Mouse (Mus musculus) embryonic stem cell, embryonic (primary cell): ENCODE measurements around the gene Ppp6r3.

ENCODE experiments used
- CTCF ChIA-PET, 4 experiments: fragments of 300-600 bp in 2 of 4; fragments of 350-600 bp in 2 of 4; sonication (Branson Sonifier 250); formaldehyde crosslinking; loops; one replicate each; lab custom pipeline; 2022; ENCODE audit warnings: inconsistent platforms in 2 of 4; lab: Charles Lee
- POLR2A ChIA-PET, 4 experiments: fragments of 300-600 bp in 2 of 4; fragments of 350-600 bp in 2 of 4; sonication (Branson Sonifier 250); formaldehyde crosslinking; loops; one replicate each; lab custom pipeline; 2022; ENCODE audit warnings: antibody characterized with exemption in 4 of 4, inconsistent platforms in 1 of 4; lab: Charles Lee

The Ppp6r3 gene

DNA sequence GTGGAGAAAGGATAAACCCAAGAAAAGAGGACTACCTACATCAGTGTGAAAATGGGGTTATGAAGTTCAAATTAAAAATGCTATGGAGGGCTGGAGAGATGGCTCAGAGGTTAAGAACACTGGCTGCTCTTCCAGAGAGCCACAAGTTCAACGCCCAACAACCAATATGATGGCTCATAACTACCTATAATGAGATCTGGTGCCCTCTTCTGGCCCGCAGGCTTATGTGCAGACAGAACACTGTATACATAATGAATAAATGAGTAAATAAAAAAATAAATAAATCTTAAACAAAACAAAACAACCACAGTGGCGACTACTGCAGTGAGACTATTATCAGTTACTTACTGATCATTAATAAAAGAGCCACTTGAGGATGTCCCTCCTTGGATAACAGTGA, 78.3 kb downstream of the Ppp6r3 start:
- CTCF ChIA-PET, result no interaction called here
- POLR2A ChIA-PET, result no interaction called here

DNA sequence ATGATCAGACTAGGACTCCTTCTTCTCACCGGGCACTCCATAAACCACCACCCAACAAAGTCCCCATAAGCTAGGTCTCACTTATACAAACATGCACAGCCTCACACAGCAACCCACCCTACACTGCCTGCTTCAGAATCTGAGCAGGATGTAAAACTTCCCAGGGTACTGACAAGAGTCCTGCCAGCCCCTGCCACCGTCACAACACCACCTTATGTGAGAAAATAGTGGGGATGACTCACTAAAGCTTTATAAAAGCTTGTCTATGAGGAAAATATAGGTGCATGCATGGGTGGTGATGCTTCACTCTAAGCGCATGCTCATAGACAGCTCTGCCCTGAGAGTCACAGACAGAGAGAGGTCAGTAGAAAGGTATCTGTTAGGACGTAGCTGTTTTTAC, 85.7 kb downstream of the Ppp6r3 start:
- POLR2A ChIA-PET, result interaction anchor here in 2 of 4 experiments (0.6 to 1.9 kb wide), 3 partner anchors 10 to 24 kb away, joined by 3 to 6 read pairs (median 3); no protein-coding TSS in a partner anchor
- CTCF ChIA-PET, result no interaction called here

DNA sequence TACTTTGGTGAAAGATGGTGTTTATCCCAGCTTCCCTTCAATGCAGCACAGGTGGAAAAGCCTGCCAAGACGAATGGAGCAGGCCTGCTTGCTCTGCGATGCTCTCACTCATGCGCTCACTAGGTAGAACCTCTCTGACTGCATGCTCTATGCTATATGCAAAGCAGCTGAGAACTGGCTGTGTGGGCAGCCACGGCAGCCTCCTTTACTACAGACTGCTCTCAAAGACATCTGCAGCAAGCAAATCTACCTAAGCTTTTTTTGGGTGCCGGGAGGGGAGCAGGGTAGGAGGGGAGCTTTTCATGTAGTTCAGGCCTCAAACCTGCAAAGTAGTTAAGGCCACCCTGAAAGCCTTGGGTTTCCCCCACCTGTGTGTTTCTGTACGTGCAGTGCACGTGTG, 92.7 kb downstream of the Ppp6r3 start:
- ChIA-PET CTCF (interaction anchor here in 2 of 4 experiments (0.5 to 2.0 kb wide), 2 partner anchors 29 to 32 kb away, joined by 4 read pairs; no protein-coding TSS in a partner anchor), POLR2A (interaction anchor here in 2 of 4 experiments (0.9 to 2.2 kb wide), 10 partner anchors 9 to 92 kb away, joined by 3 to 13 read pairs (median 4); no protein-coding TSS in a partner anchor)

DNA sequence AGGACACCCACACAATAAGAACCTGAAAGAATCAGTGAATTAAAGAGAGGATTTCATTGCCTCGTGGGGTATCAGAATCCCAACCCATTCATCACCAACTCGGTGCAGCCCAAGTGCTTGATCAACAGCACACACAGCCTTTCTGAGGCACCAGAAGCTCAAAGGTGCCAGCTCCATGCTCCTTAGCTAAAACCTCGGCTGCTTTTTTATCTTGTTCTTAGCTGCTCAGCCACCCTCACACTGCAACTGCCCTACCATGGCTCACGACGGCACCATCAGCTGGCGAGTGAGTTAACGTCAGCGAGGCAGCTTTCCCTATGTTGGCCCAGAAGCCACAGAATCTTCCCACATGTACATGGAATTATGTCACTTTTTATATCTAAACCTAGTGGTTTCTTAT, 95.4 kb downstream of the Ppp6r3 start:
- POLR2A ChIA-PET, result interaction anchor here in 3 of 4 experiments (0.5 to 1.8 kb wide), 8 partner anchors 8 to 197 kb away, joined by 3 to 6 read pairs (median 3); partner anchors contain the start of genes Ighmbp2 (in 1 of the 3) and Ppp6r3 (in 1 of the 3)

DNA sequence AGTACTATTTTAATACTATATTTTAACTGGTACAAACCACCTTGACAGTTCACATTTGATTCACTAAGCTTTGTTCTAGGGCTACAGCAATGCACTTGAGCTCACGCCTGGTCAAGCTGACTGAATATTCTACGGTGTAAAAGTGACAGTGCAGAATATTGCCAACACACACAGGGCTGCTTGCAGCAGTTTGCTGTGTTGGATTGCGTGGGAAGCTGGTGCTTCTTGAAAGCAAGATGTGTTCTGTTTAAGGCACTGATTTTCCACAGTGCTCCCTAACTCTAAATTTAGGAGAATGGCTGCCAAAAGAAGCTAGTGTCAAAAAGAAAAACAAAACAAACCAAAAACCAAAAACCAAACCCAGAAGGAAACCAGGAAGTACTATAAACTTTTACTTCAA, 98.6 kb downstream of the Ppp6r3 start:
- CTCF ChIA-PET, result no interaction called here
- POLR2A ChIA-PET, result interaction anchor here in 2 of 4 experiments (0.9 to 3.7 kb wide), 6 partner anchors 9 to 56 kb away, joined by 3 to 16 read pairs (median 4); no protein-coding TSS in a partner anchor

More for the DNA sequence above, 95.4 kb downstream of the Ppp6r3 start:
- CTCF ChIA-PET, result interaction anchor here in 1 of 4 experiments (0.7 kb wide), 1 partner anchor 32 kb away, joined by 5 read pairs; no protein-coding TSS in a partner anchor

DNA sequence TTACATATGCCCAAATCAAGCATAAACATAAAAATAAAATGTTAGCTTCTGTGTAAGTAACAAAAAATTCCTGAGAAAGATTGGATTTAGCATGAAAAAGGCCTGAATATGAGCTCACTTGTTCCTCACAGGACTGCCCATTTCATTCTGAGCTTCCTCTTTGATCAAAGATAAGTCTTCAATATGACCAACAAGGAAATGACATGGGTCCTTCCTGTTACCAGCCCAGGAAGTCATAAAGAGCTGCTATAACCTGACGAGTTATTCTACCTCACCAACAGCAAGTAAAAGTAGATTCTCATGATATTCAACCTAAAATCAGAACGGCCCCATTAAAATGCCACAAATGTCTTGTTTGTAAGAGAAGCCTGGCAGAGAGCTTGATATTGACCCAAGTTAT, 104.3 kb downstream of the Ppp6r3 start:
- ChIA-PET CTCF (interaction anchor here in 1 of 4 experiments (0.9 kb wide), 1 partner anchor 20 kb away, joined by 3 read pairs; no protein-coding TSS in a partner anchor), POLR2A (interaction anchor here in 3 of 4 experiments (0.5 to 1.6 kb wide), 6 partner anchors 8 to 184 kb away, joined by 3 to 6 read pairs (median 4); no protein-coding TSS in a partner anchor)

DNA sequence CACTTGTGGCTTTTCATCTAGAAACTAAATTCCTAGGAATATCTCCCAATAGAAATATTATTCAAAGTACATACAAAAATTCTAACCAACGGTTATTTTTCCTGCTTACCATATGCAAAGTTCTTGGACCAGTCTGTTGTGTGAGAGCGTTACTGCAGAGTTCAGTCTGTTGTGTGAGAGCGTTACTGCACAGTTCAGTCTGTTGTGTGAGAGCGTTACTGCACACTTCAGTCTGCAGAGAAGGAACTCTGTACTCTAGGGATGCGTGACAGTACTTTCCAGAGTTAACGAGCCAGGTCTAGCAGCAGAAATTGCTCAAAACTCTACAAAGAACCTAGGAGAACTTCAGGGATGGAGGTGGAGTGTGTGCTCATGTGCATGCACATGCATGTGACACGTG, 108.0 kb downstream of the Ppp6r3 start:
- ChIA-PET CTCF (interaction anchor here in 1 of 4 experiments (0.9 kb wide), 1 partner anchor 17 kb away, joined by 3 read pairs; no protein-coding TSS in a partner anchor), POLR2A (interaction anchor here in 2 of 4 experiments (0.9 to 1.9 kb wide), 8 partner anchors 10 to 251 kb away, joined by 3 to 7 read pairs (median 4); no protein-coding TSS in a partner anchor)

DNA sequence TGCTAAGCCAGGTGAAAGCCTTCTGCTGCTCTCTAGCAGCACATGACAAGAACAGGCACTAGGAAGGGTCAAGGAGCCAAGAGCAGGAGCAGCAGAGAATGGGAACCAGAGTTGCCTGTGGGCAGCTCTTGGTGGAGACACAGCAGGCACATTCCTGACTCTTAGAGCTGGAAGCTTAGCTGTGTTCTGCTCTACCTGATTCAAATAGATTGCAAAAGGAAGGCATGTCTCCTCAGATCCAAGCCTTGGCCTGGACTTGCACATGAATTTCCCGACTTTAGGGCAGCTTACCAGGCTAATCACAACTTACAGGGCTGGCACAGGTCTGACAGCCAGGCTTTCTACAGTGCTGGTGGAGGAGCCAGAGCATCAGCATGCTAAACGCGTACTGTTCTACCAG, 115.6 kb downstream of the Ppp6r3 start:
- POLR2A ChIA-PET, result interaction anchor here in 1 of 4 experiments (0.7 kb wide), 1 partner anchor 35 kb away, joined by 3 read pairs; no protein-coding TSS in a partner anchor
- CTCF ChIA-PET, result interaction anchor here in 1 of 4 experiments (1.1 kb wide), 1 partner anchor 9 kb away, joined by 3 read pairs; no protein-coding TSS in a partner anchor

DNA sequence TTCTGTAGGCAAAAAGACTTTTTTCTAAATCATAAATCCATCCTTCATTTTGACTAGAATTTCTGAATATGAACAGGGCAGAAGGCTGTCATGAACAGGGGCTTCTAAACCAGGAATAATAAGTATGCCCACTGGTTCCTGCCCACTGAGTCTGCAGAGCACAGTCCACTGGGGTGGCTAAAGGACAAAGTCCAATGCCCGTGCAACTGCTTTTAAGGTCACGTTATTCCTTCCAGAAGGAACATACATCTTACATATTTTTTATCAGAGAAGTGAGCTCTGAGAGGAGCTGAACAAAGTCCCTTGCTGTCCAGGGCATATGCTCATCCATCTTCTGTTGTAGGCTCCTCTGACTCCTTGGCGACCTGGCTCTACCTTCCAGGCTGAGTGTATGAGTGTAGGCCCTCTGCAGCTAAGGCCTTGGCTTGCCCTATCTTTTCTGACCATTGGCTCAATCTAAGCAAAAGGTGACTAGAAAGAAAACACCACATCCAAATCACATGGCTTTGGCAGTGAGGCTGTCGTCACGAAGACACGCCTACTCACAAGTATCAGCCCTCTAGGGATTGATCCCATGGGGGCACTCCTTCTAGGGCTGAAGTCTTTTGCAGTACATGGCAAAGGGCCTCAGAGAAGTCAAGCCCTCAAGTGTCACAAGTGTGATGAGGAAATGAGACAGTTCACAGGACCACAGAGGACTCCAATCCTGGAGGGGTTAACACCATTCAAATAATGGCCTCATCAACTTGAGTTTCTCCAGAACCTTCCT, 117.0 kb downstream of the Ppp6r3 start:
- CTCF ChIA-PET, result interaction anchor here in 2 of 4 experiments (0.5 to 2.5 kb wide), 3 partner anchors 11 to 127 kb away, joined by 3 to 9 read pairs (median 8); no protein-coding TSS in a partner anchor

DNA sequence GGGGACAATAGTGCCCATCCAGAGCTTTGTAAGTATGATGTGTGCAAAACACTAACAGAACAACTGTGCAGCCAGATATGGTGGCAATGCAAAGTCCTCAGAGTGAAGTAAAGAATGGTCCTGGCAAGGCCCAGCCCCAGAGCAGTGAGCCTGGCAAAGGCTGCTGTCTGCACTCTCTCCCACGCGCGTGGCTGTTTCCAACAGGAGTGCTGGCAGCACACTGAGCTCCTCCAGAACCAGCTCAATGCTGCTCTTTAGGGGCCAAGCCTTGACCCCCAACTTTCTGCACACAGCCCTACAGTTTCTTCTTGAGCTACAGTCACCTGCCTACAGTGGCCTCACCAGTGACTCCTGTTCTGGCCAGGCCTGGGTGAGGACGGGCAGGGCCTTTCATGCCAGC, 117.8 kb downstream of the Ppp6r3 start:
- CTCF ChIA-PET, result interaction anchor here in 3 of 4 experiments (0.6 to 2.5 kb wide), 3 partner anchors 10 to 21 kb away, joined by 3 to 9 read pairs (median 4); no protein-coding TSS in a partner anchor
- POLR2A ChIA-PET, result interaction anchor here in 3 of 4 experiments (0.5 to 2.0 kb wide), 9 partner anchors 9 to 45 kb away, joined by 3 to 5 read pairs (median 3); no protein-coding TSS in a partner anchor

More for the DNA sequence above, 117.0 kb downstream of the Ppp6r3 start:
- POLR2A ChIA-PET, result interaction anchor here in 3 of 4 experiments (0.5 to 2.0 kb wide), 10 partner anchors 9 to 90 kb away, joined by 3 to 5 read pairs (median 3); no protein-coding TSS in a partner anchor

DNA sequence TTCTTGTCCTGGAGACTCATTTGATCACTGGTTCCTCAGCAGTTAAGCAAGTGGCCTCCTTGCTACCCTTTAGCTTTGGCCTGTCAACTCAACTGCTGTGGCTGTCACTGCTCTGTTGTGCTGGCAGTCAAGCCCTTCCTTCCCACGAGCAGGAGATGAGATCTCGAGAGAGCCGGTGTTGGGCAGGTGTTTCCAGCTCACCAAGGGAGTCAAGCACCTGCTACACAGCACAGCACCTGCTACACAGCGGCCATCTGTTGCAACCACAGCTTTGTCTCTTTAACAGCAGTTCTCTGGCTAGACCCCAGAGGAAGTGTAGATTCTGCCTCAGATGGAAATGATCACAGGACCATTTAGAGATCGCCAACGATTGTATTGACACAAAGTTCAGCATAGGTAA, 123.9 kb downstream of the Ppp6r3 start:
- CTCF ChIA-PET, result interaction anchor here (0.6 to 5.6 kb wide), 56 partner anchors 9 to 1878 kb away, joined by 3 to 85 read pairs (median 5); partner anchors contain the start of genes Tesmin (in 4 of the 4) and Cpt1a (in 2 of the 4)
- POLR2A ChIA-PET, result interaction anchor here in 3 of 4 experiments (0.6 to 3.0 kb wide), 24 partner anchors 9 to 270 kb away, joined by 3 to 20 read pairs (median 4); partner anchors contain the start of genes Cpt1a (in 2 of the 3), Tesmin (in 2 of the 3), Ighmbp2 (in 1 of the 3) and Mrpl21 (in 1 of the 3)

DNA sequence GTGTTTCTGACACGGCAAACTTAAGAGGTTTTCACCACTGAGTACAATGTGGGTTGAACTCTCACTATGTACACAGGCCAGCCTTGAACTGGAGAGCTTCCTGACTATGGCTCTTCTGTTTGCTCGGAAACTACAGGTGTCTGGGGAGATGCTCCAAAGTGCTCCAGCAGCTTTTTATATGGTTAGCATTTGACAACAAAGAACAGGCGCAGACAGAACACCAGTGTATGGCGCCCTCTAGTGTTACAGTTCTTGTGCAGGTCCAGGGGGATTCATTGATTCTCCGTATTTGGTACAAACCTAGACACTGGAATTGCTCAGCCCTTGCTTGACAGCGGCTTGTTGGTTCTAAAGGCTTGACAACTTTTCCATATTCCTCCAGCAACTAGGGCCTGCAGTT, 124.4 kb downstream of the Ppp6r3 start:
- ChIA-PET CTCF (interaction anchor here (0.5 to 5.6 kb wide), 80 partner anchors 8 to 1879 kb away, joined by 3 to 85 read pairs (median 4); partner anchors contain the start of genes Tesmin (in 4 of the 4) and Cpt1a (in 3 of the 4)), POLR2A (interaction anchor here in 2 of 4 experiments (0.7 to 3.0 kb wide), 25 partner anchors 9 to 271 kb away, joined by 3 to 20 read pairs (median 3); partner anchors contain the start of genes Tesmin (in 2 of the 2), Cpt1a (in 1 of the 2), Ighmbp2 (in 1 of the 2) and Mrpl21 (in 1 of the 2))

DNA sequence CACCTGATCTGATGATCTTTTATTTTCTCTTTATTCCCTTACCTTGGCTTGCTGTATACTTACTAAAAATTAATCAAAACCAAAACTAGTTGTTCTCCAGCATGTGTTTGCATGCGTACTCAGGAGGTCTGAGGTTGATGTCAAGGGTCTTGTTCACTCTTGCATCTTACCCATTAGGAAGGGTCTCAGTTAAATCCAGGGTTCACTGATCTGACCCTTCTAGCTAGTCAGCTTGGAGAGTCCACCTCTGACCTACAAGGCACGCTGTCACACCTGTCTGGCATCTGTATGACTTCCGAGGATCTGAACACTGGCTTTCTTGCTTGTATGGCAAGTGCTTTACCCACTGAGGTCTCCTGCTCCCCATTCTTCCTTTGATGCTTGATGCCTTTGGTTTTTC, 124.8 kb downstream of the Ppp6r3 start:
- ChIA-PET POLR2A (interaction anchor here in 2 of 4 experiments (0.7 to 3.0 kb wide), 20 partner anchors 8 to 271 kb away, joined by 3 to 20 read pairs (median 4); partner anchors contain the start of genes Tesmin (in 2 of the 2) and Ppp6r3 (in 1 of the 2)), CTCF (interaction anchor here (0.5 to 5.6 kb wide), 76 partner anchors 8 to 1879 kb away, joined by 3 to 85 read pairs (median 4); partner anchors contain the start of genes Tesmin (in 4 of the 4) and Cpt1a (in 3 of the 4))

DNA sequence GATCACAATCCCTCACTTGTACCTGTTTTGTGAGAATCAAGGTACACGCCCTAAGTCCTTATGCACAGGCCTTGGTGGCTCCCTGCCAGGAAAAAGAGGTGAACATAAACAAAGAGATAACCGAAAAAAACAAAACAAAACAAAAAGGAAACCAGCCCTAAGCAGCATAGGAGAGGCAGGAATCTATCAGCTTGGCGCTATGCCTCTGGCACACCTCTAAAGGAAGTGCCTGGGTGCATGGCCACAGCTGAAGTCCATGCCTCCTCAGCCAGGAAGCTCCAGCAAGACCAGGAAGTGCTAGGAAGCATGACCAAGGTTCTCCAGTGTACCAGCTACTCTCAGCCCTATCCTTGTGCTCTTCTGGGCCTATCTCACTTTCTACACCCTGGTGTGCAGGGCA, 126.3 kb downstream of the Ppp6r3 start:
- CTCF ChIA-PET, result interaction anchor here in 3 of 4 experiments (0.6 to 5.6 kb wide), 9 partner anchors 9 to 270 kb away, joined by 3 to 85 read pairs (median 5); partner anchors contain the start of gene Tesmin (in 1 of the 3)
- POLR2A ChIA-PET, result interaction anchor here in 2 of 4 experiments (1.2 to 3.0 kb wide), 7 partner anchors 9 to 180 kb away, joined by 3 to 15 read pairs (median 5); partner anchors contain the start of gene Tesmin (in 1 of the 2)

DNA sequence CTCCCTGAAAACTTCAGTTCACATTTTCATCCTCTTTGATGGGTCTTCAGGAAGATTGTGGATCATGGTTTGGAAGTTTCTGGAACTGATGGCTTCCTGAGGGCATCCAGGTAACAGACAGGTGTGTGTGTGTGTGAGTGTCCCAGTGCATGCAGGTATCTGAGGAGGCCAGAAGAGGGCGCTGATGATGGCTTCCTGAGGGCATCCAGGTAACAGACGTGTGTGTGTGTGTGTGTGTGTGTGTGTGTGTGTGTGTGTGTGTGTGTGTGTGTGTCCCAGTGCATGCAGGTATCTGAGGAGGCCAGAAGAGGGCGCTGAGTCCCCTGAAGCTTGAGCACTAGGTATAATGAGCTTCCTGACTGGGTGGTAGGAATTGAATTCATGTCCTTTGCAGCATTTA, 128.2 kb downstream of the Ppp6r3 start:
- POLR2A ChIA-PET, result interaction anchor here in 3 of 4 experiments (0.6 to 2.8 kb wide), 7 partner anchors 10 to 276 kb away, joined by 3 to 12 read pairs (median 4); no protein-coding TSS in a partner anchor

DNA sequence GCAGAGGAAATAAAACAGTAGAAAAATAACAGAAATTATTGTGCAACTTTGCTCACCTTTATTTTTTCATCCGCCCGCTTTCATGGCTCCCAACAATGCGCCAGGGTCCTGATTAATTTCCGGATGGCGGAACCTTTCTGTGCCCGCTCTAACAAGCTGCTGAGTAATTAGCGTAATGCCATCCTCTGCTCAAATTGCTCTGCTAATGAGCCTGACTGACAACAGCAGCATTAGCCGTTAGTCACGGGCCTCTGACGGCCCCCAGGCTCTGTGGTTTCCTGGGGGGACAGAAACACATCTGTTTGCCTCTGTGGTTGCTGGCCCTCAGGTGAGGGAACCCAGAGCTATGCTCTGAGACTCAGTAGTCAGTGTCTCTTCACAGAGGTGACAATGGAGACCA, 134.5 kb downstream of the Ppp6r3 start:
- CTCF ChIA-PET, result interaction anchor here in 3 of 4 experiments (2.8 to 7.3 kb wide), 3 partner anchors 8 to 10 kb away, joined by 10 to 85 read pairs (median 72); no protein-coding TSS in a partner anchor
- POLR2A ChIA-PET, result interaction anchor here in 1 of 4 experiments (1.1 to 2.7 kb wide), 2 partner anchors 9 to 52 kb away, joined by 5 to 15 read pairs; partner anchors contain the start of gene Tesmin

More for the DNA sequence above, 128.2 kb downstream of the Ppp6r3 start:
- CTCF ChIA-PET, result interaction anchor here (0.6 to 5.6 kb wide), 27 partner anchors 7 to 1379 kb away, joined by 3 to 85 read pairs (median 4); partner anchors contain the start of gene Tesmin (in 1 of the 4)

DNA sequence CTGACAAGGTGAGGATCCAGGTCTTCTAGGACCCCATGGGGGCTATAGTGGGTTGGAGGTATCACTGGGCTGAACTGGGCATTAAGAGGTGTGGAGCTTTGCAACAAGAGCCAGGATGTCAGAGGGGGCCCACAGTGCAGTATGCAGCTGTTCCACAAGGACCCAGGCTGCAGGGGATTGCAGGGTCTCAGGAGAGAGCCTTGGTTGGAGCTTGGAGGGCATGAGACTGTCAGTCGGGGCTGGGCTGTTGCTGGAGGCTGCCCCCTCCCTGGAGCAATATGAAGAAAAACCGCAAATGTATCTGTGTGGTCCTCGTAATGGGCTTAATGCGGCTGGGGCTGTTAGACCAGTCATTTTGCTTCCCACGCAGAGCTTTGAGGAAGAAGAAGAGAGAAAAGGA, 134.9 kb downstream of the Ppp6r3 start:
- ChIA-PET POLR2A (interaction anchor here in 1 of 4 experiments (1.1 to 3.4 kb wide), 3 partner anchors 10 to 52 kb away, joined by 5 to 15 read pairs (median 15); partner anchors contain the start of gene Tesmin), CTCF (interaction anchor here in 3 of 4 experiments (1.6 to 7.3 kb wide), 4 partner anchors 9 to 149 kb away, joined by 3 to 85 read pairs (median 41); no protein-coding TSS in a partner anchor)
